Mouse (Mus musculus) ES-E14 (cell line): ENCODE data around the gene Gm45717. TPM values are rescaled to one million over a fixed set of nuclear protein-coding genes. Genes with fewer than 3 reads are reported as not detected.
"Not testable (repeated sequence)": the region's sequence is repeated elsewhere in the genome, so short reads cannot be mapped to it uniquely, and the experiment has no call there.

Experiments used
- DNase-seq: peaks from one replicate; pipeline ENCODE4 v3.0.0-alpha.2; 2013; ENCODE audit warnings: low read depth, low spot score
- H3K27ac ChIP-seq: 2 replicates; pipeline ENCODE4 v1.5.1; 2012; ENCODE audit warnings: low read depth, mild to moderate bottlenecking, low read length, moderate library complexity, mixed read lengths; ENCODE audit not compliant: poor library complexity, insufficient read depth, severe bottlenecking
- H3K36me3 ChIP-seq: 2 replicates; pipeline ENCODE4 v1.6.1; 2012; ENCODE audit warnings: mild to moderate bottlenecking, low read length, moderate library complexity, mixed read lengths; ENCODE audit not compliant: control insufficient read depth, poor library complexity, insufficient read depth, severe bottlenecking
- H3K4me1 ChIP-seq, 2 experiments: fragments of 150-350 bp in 1 of 2; sonication (generic) in 1 of 2; 2 replicates each; pipeline ENCODE4 v1.6.1; 2012; ENCODE audit warnings: low read length in 2 of 2, mild to moderate bottlenecking in 1 of 2, mixed read lengths in 1 of 2; ENCODE audit not compliant: control insufficient read depth in 2 of 2, insufficient read depth in 2 of 2, poor library complexity in 1 of 2
- H3K4me3 ChIP-seq, 2 experiments: fragments of 150-350 bp in 1 of 2; sonication (generic) in 1 of 2; 2 replicates each; pipeline ENCODE4 v1.5.1; 2012; ENCODE audit warnings: low read length in 2 of 2, low read depth in 1 of 2, mild to moderate bottlenecking in 1 of 2, mixed read lengths in 1 of 2; ENCODE audit not compliant: insufficient read depth in 1 of 2, poor library complexity in 1 of 2, severe bottlenecking in 1 of 2
- H3K9ac ChIP-seq: 2 replicates; pipeline ENCODE4 v1.6.1; 2012; ENCODE audit warnings: low read depth, mild to moderate bottlenecking, low read length, mixed read lengths; ENCODE audit not compliant: poor library complexity, insufficient read depth, severe bottlenecking
- H3K9me3 ChIP-seq: fragments of 150-350 bp; sonication (generic); 2 replicates; pipeline ENCODE4 v1.6.1; 2012; ENCODE audit warnings: low read depth, mild to moderate bottlenecking, low read length; ENCODE audit not compliant: control insufficient read depth, insufficient read depth
- CHD2 ChIP-seq: IDR thresholded peaks from 2 replicates; pipeline ENCODE4 v1.6.1; 2014; ENCODE audit warnings: mild to moderate bottlenecking, low read depth, low read length, inconsistent platforms
- HCFC1 ChIP-seq: IDR thresholded peaks from 2 replicates; pipeline ENCODE4 v1.6.1; 2012; ENCODE audit warnings: low read length, inconsistent platforms, borderline replicate concordance; ENCODE audit not compliant: insufficient read depth
- MAFK ChIP-seq: IDR thresholded peaks from 2 replicates; pipeline ENCODE4 v1.6.1; 2014; ENCODE audit warnings: mild to moderate bottlenecking, low read depth, low read length, inconsistent platforms; ENCODE audit not compliant: insufficient read depth
- ZC3H11A ChIP-seq: IDR thresholded peaks from 2 replicates; pipeline ENCODE4 v1.6.1; 2012; ENCODE audit warnings: low read depth, mild to moderate bottlenecking, inconsistent platforms, low read length, borderline replicate concordance
- ZNF384 ChIP-seq: IDR thresholded peaks from 2 replicates; pipeline ENCODE4 v1.6.1; 2012; ENCODE audit warnings: low read depth, low read length, inconsistent platforms
- in situ Hi-C, 2 experiments: fragments of 600-800 bp; cut with MboI; formaldehyde crosslinking; loops; one replicate each; pipeline ENCODE4 v1.15.1; 2025; ENCODE audit warnings: low sequenced_read_pairs in 2 of 2, inconsistent platforms in 1 of 2; ENCODE audit not compliant: unreplicated experiment in 2 of 2
- total RNA-seq: library from RNA; depleted of rRNA; stranded (reverse); fragments of 300-350 nt; gene quantifications from 2 replicates; pipeline ENCODE4 v1.2.3, GENCODE M21; 2012

Gene Gm45717
- total RNA-seq, 1 experiment = not detected

GRCm38 (mm10) chr7:140981704-140982103 lies 26.0 kb upstream of the Gm45717 start:
- Histone ChIP-seq H3K9me3 (no peaks in the 10 kb centered on the region), H3K36me3 (no peaks in the 10 kb centered on the region), H3K4me3 (no peak overlapping the region), H3K27ac (no peak overlapping the region), H3K4me1 (peaks cover 2 to 7% of the 10 kb centered on the region in 2 experiments; a peak in 3 of 4 replicates), H3K9ac (no peak overlapping the region)
- DNase-seq = no peak
- in situ Hi-C loops = no loop called here
- TF ChIP-seq ZNF384 (no peak), CHD2 (no peak), HCFC1 (no peak)

GRCm38 (mm10) chr7:140976720-140977119 lies 21.0 kb upstream of the Gm45717 start:
- Histone ChIP-seq H3K4me1 (peaks cover 14 to 23% of the 10 kb centered on the region in 2 experiments), H3K27ac (peak overlapping the region; percentile 66; the same call in 1 of the 2 replicates)
- DNase-seq, H3K9me3 ChIP-seq, in situ Hi-C loops, H3K36me3 ChIP-seq, H3K4me3 ChIP-seq, H3K9ac ChIP-seq: not testable (repeated sequence)
- 0 out of 2 replicates have a peak, but pooled peaks have one; percentile 20 for TF ChIP-seq MAFK

- Histone ChIP-seq H3K9ac (peak overlapping the region; percentile 20; the same call in 1 of the 2 replicates), H3K27ac (peak overlapping the region; percentile 60), H3K9me3 (no peaks in the 10 kb centered on the region), H3K36me3 (peaks cover 3% of the 10 kb centered on the region; the same call in 1 of the 2 replicates), H3K4me3 (peak overlapping the region in 1 of 2 experiments; percentile 30; a peak in 1 of 4 replicates), H3K4me1 (peaks cover 17 to 32% of the 10 kb centered on the region in 2 experiments)
- TF ChIP-seq ZC3H11A (no peak), HCFC1 (no peak), CHD2 (no peak), ZNF384 (no peak), MAFK (no peak)
- in situ Hi-C loops = no loop called here
- DNase-seq = no peak
Observed at GRCm38 (mm10) chr7:140975465-140975864, 19.7 kb upstream of the Gm45717 start.

GRCm38 (mm10) chr7:140974940-140975339 lies 19.2 kb upstream of the Gm45717 start:
- Histone ChIP-seq H3K4me1 (peaks cover 17 to 37% of the 10 kb centered on the region in 2 experiments), H3K9ac (peak overlapping the region; percentile 20; the same call in 1 of the 2 replicates), H3K4me3 (peak overlapping the region in 1 of 2 experiments; percentile 30; a peak in 1 of 4 replicates), H3K36me3 (peaks cover 8% of the 10 kb centered on the region; the same call in 1 of the 2 replicates), H3K9me3 (no peaks in the 10 kb centered on the region), H3K27ac (peak overlapping the region; percentile 60)
- no peak for DNase-seq
- in situ Hi-C loops = no loop called here
- no peak for TF ChIP-seq ZC3H11A
- no peak for TF ChIP-seq ZNF384
- TF ChIP-seq MAFK = no peak
- TF ChIP-seq HCFC1 = no peak
- no peak for TF ChIP-seq CHD2
